Mouse (Mus musculus) embryonic fibroblast, embryonic 13.5 days (primary cell): ENCODE data around the gene Rab40c.

Experiments
- CTCF ChIP-seq: IDR thresholded peaks from 2 replicates; pipeline ENCODE4 v1.5.1; 2011; ENCODE audit warnings: mild to moderate bottlenecking, control low read depth, low read length, moderate library complexity, borderline replicate concordance; ENCODE audit not compliant: insufficient read depth
- POLR2A ChIP-seq: IDR thresholded peaks from 2 replicates; pipeline ENCODE4 v1.6.1; 2011; ENCODE audit warnings: low read depth, mild to moderate bottlenecking, control low read depth, low read length, moderate library complexity

- TF ChIP-seq POLR2A (no peak), CTCF (no peak)
Measured at GRCm38 (mm10) chr17:25880196-25880910, 39.2 kb downstream of the Rab40c start, which contains the start of gene Wfikkn1.
